ENCODE assay signal across 8 mouse cellular contexts in genomic region chr17:14524426-14525236, GRCm38 (mm10).
A peak's percentile ranks its signal among the peaks of the same experiment; 100 is the strongest.
DNase-seq lines count a peak whose midpoint lies in the region; ATAC-seq lines count a peak whose summit lies in the region.

No protein-coding gene starts in this region.

- no peaks in the 10 kb centered on the region for H3K27me3 ChIP-seq in forebrain, embryonic 10.5 days (ENCODE audit: poor library complexity, severe bottlenecking)
- H3K27me3 ChIP-seq in hindbrain, embryonic 15.5 days: no peaks in the 10 kb centered on the region
- H3K27me3 ChIP-seq in midbrain, embryonic 16.5 days (ENCODE audit: control insufficient read depth, insufficient read depth, low read depth, low read length): no peaks in the 10 kb centered on the region

- no peaks in the 10 kb centered on the region for H3K4me1 ChIP-seq in forebrain, embryonic 10.5 days
- no peaks in the 10 kb centered on the region for H3K4me1 ChIP-seq in hindbrain, embryonic 15.5 days (replicated peaks)
- H3K4me1 ChIP-seq in midbrain, embryonic 16.5 days (ENCODE audit: control insufficient read depth, insufficient read depth, low read length): no peaks in the 10 kb centered on the region; the same call in 1 of the 2 replicates

- DNase-seq in spleen, postnatal 10 days (ENCODE audit: low spot score in 2 of 2): peak; percentile 9 to 65
- no peak for DNase-seq in spleen, postnatal 36 days (ENCODE audit: low spot score in 2 of 2)
- DNase-seq in adrenal gland, postnatal 14 days: peak; percentile 73
- peak; percentile 52 for DNase-seq in forebrain, embryonic 10.5 days (ENCODE audit: extremely low spot score, low spot score)
- peak; percentile 73 to 80 for DNase-seq in left cerebral cortex, postnatal 14 days (ENCODE audit: low spot score in 2 of 2)

- no peak overlapping the region for H3K27ac ChIP-seq in forebrain, embryonic 10.5 days
- H3K27ac ChIP-seq in hindbrain, embryonic 15.5 days (replicated peaks): no peak overlapping the region
- no peak overlapping the region for H3K27ac ChIP-seq in midbrain, embryonic 16.5 days (ENCODE audit: low read length)

- H3K4me3 ChIP-seq in forebrain, embryonic 10.5 days: no peak overlapping the region
- H3K4me3 ChIP-seq in hindbrain, embryonic 15.5 days: no peak overlapping the region
- H3K4me3 ChIP-seq in midbrain, embryonic 16.5 days (ENCODE audit: low read depth, low read length): no peak overlapping the region

- intact Hi-C loops in left cerebral cortex, postnatal 14 days (cut with DNase I): loop anchor here (1.0 to 5.0 kb wide), 2 partner anchors 381 to 412 kb away; no protein-coding TSS in a partner anchor

- H3K9ac ChIP-seq in hindbrain, embryonic 15.5 days: no peak overlapping the region
- no peak overlapping the region for H3K9ac ChIP-seq in midbrain, embryonic 16.5 days (ENCODE audit: low read depth, low read length)

- no peaks in the 10 kb centered on the region for H3K36me3 ChIP-seq in forebrain, embryonic 10.5 days (replicated peaks)
- H3K36me3 ChIP-seq in hindbrain, embryonic 15.5 days: no peaks in the 10 kb centered on the region
- H3K36me3 ChIP-seq in midbrain, embryonic 16.5 days (ENCODE audit: control insufficient read depth, insufficient read depth, low read length): no peaks in the 10 kb centered on the region

- no peak overlapping the region for H3K4me2 ChIP-seq in hindbrain, embryonic 15.5 days
- H3K4me2 ChIP-seq in midbrain, embryonic 16.5 days (ENCODE audit: low read length): no peak overlapping the region

- peak; percentile 47; the same call in 1 of the 2 replicates for ATAC-seq in hindbrain, embryonic 15.5 days (ENCODE audit: low FRiP score, low read depth)
- peak; percentile 60 for ATAC-seq in midbrain, embryonic 16.5 days
- ATAC-seq in monocyte, adult 5-6 weeks (replicated peaks; ENCODE audit: insufficient number of reproducible peaks, low FRiP score, low TSS enrichment, poor library complexity, severe bottlenecking): no peak

- H3K9me3 ChIP-seq in forebrain, embryonic 10.5 days: no peaks in the 10 kb centered on the region
- H3K9me3 ChIP-seq in hindbrain, embryonic 15.5 days: no peaks in the 10 kb centered on the region
- no peaks in the 10 kb centered on the region for H3K9me3 ChIP-seq in midbrain, embryonic 16.5 days (replicated peaks; ENCODE audit: control insufficient read depth, low read length, poor library complexity, severe bottlenecking)

- 52% methylated on average over 13 of the region's 13 CpGs for WGBS in forebrain, embryonic 10.5 days
- WGBS in hindbrain, embryonic 15.5 days: 48% methylated on average over 13 of the region's 13 CpGs
- 45% methylated on average over 13 of the region's 13 CpGs for WGBS in midbrain, embryonic 16.5 days

Comparison
In these comparisons a context has a peak if more than half of its experiments do, and no peak if none do; other contexts are left out.
1. DNase-seq: peak in spleen, postnatal 10 days (2 of 2), adrenal gland, postnatal 14 days (single experiment), forebrain, embryonic 10.5 days (single experiment) and left cerebral cortex, postnatal 14 days (2 of 2); none in spleen, postnatal 36 days (0 of 2).